Mouse (Mus musculus) cerebellum, adult 9-10 months (tissue): Measurements from ENCODE around the gene Gldn.

Experiments used
- DNase-seq: peaks from one replicate; pipeline ENCODE4 v3.0.0; 2022

Gldn gene

DNA sequence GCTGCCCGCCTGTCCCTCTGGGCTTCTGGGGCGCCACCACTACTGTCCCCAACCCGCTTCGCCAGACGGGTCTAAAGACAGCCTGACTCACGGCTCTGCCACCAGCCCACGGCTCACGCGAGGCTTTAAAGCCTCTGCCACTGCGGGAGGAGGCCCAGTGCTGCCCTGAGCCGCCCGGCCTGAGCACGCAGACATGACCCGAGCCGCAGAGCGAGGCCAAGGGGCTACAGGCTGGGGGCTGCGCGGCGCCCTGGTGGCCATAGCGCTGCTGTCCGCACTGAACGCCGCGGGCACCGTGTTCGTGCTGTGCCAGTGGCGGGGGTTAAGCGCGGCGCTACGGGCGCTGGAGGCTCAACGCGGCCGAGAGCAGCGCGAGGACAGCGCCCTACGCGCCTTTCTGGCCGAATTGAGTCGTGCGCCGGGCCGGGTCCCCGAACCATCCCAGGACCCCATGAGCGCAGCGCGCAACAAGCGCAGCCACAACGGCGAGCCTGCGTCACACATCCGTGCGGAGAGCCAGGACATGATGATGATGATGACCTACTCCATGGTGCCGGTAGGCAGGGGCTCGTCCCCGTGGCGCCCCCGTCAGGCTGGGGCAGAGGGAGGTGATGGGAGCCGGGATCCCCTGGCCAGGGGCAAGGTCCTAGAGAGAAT lies at the start of gene Gldn:
Gldn (plus strand) TSS at position 156 of the 657 bp plus-strand sequence.
- no peak for DNase-seq

DNA sequence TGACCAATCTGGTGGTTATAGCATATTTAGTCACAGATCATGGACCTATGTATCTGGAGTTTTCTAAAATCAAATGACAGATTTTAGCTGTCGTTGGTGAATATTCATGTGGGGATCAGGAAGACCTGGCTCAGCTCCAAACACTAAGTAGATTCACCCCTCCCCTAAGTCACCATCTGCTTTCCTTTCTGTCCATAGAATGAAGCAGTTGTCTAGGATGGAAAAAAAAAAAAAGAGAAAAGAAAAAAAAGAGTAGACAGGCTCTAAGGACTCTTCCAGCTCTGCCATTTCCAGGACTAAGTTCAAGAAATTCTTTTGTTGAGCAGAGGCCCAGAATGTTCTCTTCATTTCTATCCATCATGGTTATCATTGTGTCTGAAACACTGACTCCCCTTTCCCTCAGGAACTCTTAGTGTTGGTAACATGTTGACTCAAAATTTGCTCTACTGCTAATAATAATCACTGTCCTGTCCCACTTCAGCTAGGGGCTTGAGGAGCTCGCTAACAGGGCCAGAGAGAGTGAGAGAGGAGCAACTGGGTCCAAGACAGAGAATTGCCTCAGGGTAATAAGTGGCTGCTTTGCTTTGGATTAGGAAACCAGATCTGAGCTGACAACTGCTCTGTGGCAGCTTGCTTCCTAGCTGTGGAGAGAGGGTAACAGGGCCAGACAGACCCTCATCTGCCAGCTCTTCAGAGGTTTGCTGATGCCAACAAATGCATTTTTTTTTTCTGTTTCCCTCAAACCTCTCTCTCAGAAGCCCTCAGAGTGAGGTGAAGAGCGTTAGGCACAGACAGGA lies 41.2 kb upstream of the Gldn start:
- no peak for DNase-seq

DNA sequence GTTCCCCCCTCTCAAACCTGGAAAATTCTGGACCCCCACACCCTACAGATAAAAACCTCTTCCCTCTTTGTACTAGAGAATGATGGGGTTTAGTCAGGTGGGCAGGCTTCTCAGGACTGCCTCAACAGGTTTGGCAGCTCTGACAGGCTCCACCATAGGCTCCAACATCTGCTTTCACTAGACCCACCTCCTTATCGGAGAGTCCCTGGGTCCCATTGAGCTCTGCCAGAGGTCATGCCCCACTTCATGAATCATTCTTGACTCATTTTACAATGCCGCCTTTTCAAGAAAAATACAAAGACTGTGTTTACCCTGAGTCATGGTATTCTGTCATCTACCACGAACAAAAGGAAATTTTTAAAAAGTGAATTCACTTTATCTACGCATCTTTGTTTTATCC lies 21.5 kb upstream of the Gldn start:
- no peak for DNase-seq

DNA sequence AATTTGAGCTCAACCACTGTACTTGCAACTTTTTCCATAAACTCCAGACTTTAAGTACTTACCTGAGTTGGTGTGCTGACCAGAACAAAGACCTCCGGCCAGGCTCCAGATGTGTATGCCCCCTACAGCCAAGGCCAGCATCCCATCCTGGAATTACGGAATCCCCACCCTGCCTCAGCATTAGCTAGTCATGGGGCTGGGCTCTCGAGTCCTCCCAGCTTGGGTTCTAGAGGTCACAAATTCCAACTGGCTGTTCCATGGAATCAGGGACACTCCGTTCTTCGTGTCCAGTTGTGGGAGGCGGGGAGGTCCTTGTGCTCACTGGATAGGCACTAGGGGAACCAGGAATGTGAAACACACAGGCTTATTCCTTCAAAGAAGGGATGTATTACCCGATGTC lies 18.3 kb upstream of the Gldn start, which contains the start of gene Cyp19a1:
Cyp19a1 (minus strand) TSS at position 101 of the 400 bp plus-strand sequence.
- DNase-seq, result no peak

DNA sequence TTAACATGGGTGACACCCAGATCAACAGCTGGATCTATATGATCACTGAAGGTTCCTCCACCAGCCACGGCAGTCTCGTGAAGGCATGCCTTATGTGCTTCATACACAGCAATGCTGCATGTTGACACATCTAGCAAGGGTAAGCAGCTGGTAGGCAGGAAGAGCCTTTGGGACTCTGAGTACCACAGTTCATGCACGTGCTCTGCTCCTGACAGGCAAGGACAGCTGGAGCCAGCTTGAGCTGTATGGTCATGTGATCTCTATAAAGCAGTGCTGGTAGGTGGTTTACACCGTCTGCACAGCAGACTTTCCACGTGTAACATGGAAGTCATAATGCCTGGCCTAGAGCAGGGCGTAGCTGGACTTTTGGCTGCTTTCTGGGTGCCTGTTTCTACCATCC lies 16.3 kb upstream of the Gldn start:
- no peak for DNase-seq

DNA sequence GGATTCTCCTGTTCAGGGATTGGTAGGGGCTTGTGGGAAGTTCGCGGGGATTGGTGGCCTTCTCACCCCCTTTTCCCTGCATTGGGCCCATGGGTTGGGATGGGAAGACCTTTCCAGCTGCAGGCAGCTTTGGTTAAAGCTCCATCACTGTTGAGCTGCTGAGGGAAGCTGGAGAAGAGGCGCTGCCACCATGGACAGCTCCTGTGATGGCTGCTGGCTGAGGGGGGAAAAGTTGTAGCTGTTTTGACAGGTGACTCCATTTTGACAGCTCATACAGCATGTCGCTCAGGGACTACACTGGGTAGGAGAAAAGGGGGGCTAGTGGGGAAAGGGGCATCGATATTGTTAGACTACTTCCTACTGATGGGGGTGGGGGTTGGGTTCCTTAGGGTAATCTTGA lies 15.4 kb upstream of the Gldn start:
- DNase-seq, result no peak

DNA sequence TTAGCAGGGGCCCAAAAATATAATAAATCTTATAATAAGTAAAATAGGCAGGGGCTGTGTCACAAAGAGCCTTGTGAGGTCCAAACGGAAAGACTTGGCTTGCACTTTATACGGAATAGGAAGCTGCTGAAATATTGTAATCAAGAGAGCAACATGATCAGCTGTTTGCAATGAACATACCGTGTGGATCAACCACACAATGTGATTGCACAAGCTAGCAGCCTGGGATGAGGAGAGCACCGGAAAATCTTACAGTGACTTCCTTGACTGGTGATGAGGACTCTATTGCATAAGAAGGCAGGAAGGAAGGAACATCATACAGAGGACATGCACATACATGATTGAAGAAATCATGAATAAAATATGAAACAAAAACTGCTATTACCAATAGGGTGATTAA lies 11.0 kb upstream of the Gldn start:
- DNase-seq, result no peak

DNA sequence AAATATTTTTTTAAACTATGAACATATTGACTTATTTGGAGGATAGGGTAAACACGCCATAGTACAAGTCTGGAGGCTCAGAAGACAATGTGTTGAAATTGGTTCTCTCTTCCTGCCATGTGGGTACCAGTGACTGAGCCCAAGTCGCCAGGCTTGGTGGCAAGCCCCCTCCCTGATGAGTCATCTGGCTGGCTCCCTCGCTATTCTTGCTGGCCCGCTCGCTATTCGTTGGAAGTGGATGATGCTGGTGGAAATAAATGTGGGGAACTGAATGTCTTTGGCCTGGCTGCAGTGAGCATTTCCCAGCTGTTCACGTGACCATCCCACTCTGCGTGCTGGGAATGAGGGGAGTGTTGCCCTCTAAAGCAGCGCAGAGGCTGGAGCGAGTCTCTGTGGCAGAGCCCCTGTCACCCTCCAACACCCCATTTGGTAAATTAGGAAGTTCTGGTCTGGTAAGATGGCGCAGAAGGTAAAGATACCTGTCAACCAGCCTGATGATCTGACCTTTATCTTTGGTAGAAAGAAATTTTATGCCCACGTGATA lies 7.2 kb upstream of the Gldn start:
- DNase-seq, result no peak

DNA sequence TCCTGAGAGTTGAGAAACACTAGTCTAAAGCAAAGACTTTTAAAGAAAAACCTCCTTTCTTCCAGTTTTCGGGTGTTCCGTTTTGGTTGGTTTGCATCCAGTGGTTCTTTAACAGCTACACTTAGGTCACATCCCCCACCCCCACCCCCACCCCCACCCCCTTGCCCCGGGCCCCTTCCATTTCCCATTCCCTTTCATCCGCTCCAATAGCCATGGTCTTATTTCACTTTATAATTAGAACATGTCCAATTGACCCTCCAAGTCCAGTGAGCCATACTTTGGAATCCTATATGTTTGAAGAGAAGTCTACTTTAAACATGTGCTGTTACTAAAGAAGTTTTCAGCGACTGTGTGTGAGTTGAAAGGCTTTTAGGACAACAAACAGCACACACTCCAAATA lies 1.5 kb downstream of the Gldn start:
- no peak for DNase-seq

DNA sequence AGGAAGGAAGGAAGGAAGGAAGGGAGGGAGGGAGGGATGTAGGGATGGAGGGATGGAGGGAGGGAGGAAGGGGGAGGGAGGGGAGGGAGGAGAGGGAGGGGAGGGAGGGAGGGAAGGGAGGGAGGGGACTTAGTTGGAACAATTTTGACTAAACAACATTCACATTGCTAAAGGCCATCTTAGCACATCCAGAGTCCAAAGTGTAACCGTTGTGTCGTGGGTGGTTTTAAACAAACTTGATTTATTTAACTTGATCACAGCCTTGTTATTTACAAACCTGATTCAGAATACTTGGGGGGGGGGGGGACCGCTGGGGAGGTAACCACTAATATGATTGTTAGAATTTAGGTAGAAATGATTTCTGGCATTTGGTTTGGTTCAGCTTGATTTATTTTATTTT lies 13.1 kb downstream of the Gldn start:
- DNase-seq, result no peak

DNA sequence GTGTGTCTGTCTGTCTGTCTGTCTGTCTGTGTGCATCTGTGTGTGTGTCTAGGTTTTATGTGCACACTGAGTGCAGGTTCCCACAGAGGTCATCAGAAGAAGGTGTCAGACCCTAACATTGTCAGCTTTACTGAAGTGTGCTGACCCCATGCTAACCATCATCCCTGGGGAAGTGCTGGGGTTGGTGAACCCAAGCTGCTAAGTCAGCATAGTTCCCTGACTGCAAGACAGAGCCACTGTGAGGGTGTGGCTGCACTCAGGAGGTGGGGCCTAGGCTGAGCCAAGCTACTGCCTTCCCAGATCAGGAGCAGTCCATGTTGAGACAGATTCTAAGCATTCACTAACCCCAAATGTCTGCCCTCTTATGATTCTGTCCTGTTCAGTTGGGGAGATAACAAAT lies 13.5 kb downstream of the Gldn start:
- no peak for DNase-seq

DNA sequence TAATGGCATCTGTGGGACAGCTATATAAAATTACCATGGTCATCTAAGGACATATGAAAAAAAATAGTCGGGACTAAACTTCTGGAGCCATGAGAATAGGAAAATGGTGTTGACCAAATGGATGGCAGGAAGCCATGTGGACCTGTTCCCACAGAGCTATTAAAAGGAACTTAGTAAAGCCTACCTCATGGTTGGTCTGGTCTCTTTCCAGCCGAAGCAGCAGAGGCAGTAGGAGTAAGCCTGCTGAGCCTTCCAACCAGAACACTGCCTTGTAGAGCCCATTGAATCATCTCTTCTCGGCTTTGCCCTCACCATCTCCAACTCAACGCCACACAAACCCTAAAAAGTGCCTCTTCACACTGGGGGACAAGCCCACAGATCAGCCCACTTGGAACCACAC lies 15.0 kb downstream of the Gldn start:
- peak; percentile 1 for DNase-seq

DNA sequence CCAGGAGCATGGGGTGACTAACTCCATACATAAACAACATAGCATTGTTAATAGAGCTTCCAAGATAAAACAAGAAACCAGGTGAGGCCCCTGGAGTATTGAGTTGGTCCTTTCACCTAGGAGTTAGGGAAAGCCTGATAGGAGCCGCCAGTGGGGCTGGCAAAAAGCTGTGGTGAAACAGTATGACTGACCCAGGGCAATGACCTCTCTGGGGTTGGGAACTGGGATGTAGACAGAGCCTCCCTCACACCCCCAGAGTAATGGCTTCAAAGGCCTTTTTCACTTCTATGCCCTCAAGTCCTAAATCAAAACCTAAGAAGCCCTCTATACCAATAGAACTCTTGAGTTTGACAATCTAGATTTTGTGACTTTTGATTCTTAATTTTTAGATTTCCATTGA lies 21.9 kb downstream of the Gldn start:
- no peak for DNase-seq

DNA sequence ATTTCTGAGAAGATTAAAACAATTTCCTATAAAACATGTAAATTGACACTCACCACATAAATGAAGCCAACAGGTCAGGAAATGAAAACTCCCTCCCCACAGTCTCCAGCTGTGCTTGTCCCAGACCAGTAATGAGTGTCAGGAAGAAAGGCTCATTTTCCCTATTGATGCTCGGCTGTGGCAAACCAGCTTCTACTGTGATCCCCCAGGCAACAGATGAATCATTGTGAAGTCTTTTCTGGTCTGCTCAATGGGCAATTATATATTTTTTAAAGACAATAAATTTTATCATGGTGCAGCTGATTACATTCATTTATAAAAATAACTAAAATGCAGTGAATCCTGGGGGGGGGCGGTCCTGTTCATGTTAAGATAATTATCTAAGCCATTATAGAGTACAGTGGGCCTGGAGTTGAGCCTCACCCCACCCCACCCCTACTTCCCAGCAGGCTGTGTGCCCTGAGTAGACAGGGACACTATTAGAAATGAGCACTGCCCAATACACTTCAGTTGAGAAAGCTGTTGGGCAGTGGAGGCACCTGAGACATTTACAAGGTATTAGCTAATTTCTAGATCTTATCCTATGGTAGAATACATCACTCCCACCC lies 22.6 kb downstream of the Gldn start:
- DNase-seq, result no peak

DNA sequence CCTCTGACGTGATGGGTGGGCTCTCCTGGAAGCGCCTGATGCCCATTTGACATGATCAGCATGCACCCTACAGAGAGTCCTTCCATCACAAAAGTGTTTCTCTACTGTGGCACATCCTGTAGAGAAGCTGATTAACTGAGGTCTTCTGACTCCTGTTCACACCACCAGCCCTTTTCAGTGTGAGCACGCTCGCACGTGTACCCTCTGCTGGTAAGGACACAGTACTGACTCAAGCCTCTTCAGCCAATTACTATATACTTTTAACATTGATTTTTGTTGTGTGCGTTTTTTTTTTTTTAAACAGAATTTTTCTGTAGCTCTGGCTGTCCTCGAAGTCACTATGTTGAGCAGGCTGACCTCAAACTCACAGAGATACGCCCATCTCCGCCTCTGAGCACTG lies 30.1 kb downstream of the Gldn start:
- no peak for DNase-seq

DNA sequence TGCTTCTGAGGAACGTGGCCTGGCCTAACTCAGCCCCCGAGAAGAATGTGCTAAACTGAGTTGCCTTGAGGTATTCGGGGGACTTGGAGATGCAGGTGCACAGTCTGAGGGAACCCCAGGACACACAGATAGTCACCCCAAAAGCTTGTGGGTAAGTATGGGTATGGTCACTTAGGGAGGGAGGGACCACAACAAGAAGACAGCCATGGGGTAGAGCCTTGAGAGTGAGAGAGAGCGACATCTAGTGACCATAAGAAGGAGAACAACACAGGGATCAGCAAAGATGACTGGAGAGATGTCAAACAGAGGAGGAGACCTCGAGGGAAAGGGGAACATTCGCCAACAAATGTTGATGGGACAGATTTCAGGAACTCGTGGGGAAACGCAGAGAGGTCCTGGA lies 37.2 kb downstream of the Gldn start:
- DNase-seq, result no peak

DNA sequence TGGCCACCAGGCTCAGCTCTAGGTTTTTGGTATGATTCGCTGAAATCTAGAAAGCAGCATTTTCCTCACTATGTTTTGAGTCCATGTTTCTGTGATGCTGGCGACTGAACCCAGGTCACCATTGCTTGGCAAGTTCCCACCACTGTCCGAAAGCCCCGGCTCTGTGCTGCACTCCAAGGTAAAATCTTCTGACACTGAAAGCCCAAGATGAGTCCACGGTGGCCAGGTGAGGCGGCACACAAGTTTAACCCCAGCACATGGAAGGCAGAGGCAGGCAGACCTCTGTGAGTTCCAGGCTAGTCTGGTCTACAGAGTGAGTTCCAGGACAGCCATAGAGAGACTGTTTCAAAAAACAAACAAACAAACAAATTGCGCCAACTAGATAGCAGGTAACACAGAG lies 42.9 kb downstream of the Gldn start:
- no peak for DNase-seq

DNA sequence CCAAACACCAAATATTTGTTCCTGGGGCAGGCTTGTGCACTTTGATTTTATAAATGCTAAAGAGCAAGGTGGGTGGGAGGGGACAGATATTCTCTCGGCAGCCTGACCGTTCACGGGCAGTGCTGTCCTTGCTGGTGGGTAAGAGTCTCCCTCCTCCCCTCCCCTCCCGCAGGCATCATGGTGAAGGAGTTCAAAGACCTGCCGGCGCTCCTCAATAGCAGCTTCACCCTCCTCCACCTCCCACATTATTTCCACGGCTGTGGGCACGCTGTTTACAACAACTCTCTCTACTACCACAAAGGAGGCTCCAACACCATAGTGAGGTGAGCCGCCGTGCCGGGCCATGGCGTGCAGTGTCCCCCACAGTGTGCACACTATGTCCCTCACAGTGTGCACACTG lies 49.3 kb downstream of the Gldn start:
- DNase-seq, result no peak

DNA sequence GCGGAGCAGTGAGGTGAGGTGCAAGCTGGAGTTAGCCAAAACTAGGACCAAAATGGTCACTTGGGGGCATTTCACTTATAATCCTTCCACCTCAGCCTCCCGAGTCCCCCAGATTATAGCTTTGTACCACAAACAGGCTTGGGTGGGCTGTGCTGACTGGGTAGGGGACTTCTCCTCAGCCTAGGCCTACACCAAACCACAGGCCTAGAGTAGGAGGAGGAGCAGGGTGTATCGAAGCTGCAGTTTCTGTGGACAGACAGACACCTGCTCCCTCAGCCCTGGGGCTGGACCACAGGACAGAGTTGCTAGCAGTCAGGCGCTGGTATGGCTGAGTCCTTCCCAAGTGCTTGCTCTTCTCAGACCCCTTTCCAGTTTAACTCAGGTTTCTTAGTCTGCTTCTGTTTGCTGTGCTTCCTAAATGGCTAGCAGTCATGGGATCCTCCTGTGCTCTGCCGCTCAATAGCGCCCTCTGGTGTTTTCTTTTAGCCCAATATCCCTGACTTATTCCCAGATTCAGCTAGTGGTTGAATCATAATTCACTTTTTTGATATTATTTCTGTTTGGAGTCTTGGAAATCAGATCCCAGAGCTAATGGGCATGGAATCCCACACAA lies 50.4 kb downstream of the Gldn start:
- peak; percentile 58 for DNase-seq

DNA sequence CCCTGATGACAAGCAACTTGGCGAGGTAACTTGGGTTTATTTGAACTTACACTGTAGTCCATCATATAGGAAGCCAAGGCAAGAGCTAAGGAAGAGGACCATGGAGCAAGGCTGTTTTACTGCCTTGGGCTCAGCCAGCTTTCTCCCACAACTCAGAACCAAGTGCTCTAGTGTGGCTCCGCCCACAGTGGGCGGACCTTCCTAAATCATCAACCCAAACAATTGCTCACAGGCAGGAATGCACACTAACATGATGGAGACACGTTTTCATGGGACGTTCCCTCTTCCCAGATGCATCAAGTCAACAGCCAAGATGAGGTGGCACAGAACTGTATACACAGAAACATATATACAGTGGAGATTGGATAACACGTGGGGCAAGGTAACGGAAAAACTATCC lies 55.7 kb downstream of the Gldn start:
- DNase-seq, result no peak

DNA sequence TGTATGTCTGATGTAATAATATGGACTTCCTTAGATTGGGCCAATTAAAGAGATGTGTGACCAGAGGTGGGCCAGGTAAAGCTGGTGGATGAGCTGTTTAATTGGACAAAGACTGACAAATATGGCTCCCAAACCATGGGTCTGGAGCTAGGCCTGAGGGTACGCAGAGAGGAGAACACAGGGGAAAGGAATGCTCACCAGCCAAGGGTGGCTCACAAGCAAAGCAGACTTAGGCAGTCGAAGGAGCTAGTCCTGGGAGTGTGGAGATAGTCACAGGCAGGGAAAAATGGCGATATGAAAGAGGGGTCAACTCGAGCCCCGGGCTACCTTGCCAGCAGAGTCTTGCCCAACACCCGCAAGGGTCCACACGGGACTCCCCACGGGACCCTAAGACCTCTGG lies 70.5 kb downstream of the Gldn start:
- DNase-seq, result no peak
